Mouse (Mus musculus) liver, embryonic 15.5 days (tissue): Measurements from ENCODE around the gene Rps6kc1. TPM values are rescaled to one million over a fixed set of nuclear protein-coding genes. Genes with fewer than 3 reads are reported as not detected.

Source experiments
- ATAC-seq: fragments of 200-750 bp; cut with Nextera tagmentation; 2 replicates; pipeline ENCODE4 v1.8.0; 2017; ENCODE audit warnings: moderate number of reproducible peaks, mild to moderate bottlenecking, moderate library complexity; ENCODE audit not compliant: insufficient read depth
- H3K27ac ChIP-seq: fragments of 300-500 bp; sonication (generic); replicated peaks from 2 replicates; pipeline ENCODE4 v1.5.1; 2015; ENCODE audit warnings: mild to moderate bottlenecking, inconsistent platforms
- H3K27me3 ChIP-seq: fragments of 300-500 bp; sonication (generic); 2 replicates; pipeline ENCODE4 v1.6.1; 2015; ENCODE audit warnings: mild to moderate bottlenecking, inconsistent platforms
- H3K36me3 ChIP-seq: fragments of 300-500 bp; sonication (generic); replicated peaks from 2 replicates; pipeline ENCODE4 v1.6.1; 2015; ENCODE audit warnings: moderate library complexity, mild to moderate bottlenecking, inconsistent platforms
- H3K4me1 ChIP-seq: fragments of 300-500 bp; sonication (generic); replicated peaks from 2 replicates; pipeline ENCODE4 v1.6.1; 2015; ENCODE audit warnings: inconsistent platforms
- H3K4me2 ChIP-seq: fragments of 300-500 bp; sonication (generic); 2 replicates; pipeline ENCODE4 v1.6.1; 2015; ENCODE audit warnings: moderate library complexity, mild to moderate bottlenecking, inconsistent platforms
- H3K4me3 ChIP-seq: fragments of 300-500 bp; sonication (generic); replicated peaks from 2 replicates; pipeline ENCODE4 v1.5.1; 2015; ENCODE audit warnings: mild to moderate bottlenecking, inconsistent platforms
- H3K9ac ChIP-seq: fragments of 300-500 bp; sonication (generic); 2 replicates; pipeline ENCODE4 v1.6.1; 2015; ENCODE audit warnings: moderate library complexity, mild to moderate bottlenecking, inconsistent platforms
- H3K9me3 ChIP-seq: fragments of 300-500 bp; sonication (generic); replicated peaks from 2 replicates; pipeline ENCODE4 v1.6.1; 2016; ENCODE audit warnings: inconsistent platforms
- WGBS: fragments of 180-500 bp; shearing (Covaris S2); methylation state at CpG from one replicate; pipeline ENCODE4 v1.1.7; 2015; ENCODE audit warnings: mixed read lengths; ENCODE audit not compliant: insufficient replicate concordance; 5-methylcytosine and 5-hydroxymethylcytosine counted together
- polyA plus RNA-seq: library from polyadenylated mRNA; unstranded; fragments of >200 nt; fragmentation: Nextera tagmentation; extraction: Ambion mirVana; gene quantifications from 2 replicates; pipeline ENCODE4 v1.2.1, GENCODE M21; 2015

Rps6kc1 gene
- polyA plus RNA-seq, 1 experiment from 2014 or later, result 3.5 TPM

DNA sequence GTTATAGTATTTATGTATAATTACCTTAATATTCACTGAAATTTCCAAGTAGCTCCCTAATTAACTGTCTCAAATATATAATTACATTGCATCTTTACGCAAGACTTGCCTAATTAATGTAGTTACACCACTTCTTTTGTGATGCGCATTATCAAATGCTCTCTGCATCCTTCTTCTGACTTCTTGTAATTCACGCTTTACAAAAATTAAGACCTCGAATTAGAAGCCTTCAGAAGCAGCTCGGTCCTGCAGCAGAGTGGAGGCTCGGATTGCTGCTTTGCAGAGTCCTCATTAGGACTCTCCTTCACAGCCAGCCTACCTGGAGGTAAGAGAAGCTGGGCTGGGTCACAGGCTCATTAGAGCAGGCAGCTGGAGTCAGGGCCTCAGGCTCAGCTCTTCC is 197.7 kb downstream of the Rps6kc1 start:
- Histone ChIP-seq H3K4me3 (no peak overlapping the region), H3K4me2 (no peak overlapping the region), H3K9ac (no peak overlapping the region), H3K4me1 (no peaks in the 10 kb centered on the region), H3K9me3 (no peaks in the 10 kb centered on the region), H3K27ac (no peak overlapping the region), H3K27me3 (no peaks in the 10 kb centered on the region), H3K36me3 (no peaks in the 10 kb centered on the region)
- no peak for ATAC-seq
- 62% methylated on average over 6 of the region's 6 CpGs for WGBS

DNA sequence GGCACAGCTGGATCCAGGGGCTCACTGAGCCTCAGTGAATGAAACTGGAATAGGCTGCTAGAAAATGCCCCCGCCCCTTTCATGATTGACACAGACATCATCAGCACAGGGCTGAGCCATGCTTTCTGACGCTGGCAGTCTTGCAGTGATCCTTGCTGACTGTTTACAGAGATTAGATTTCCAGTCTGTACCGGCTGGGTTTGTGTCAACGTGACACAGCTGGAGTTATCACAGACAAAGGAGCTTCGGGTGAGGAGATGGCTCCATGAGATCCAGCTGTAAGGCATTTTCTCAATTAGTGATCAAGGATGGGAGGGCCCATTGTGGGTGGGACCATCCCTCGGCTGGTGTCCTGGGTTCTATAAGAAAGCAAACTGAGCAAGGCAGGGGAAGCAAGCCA is 214.0 kb downstream of the Rps6kc1 start:
- Histone ChIP-seq H3K27ac (no peak overlapping the region), H3K4me2 (no peak overlapping the region), H3K36me3 (no peaks in the 10 kb centered on the region), H3K4me3 (no peak overlapping the region), H3K4me1 (no peaks in the 10 kb centered on the region), H3K9ac (no peak overlapping the region), H3K27me3 (no peaks in the 10 kb centered on the region), H3K9me3 (no peaks in the 10 kb centered on the region)
- ATAC-seq, result no peak
- 33% methylated on average over 6 of the region's 6 CpGs for WGBS

DNA sequence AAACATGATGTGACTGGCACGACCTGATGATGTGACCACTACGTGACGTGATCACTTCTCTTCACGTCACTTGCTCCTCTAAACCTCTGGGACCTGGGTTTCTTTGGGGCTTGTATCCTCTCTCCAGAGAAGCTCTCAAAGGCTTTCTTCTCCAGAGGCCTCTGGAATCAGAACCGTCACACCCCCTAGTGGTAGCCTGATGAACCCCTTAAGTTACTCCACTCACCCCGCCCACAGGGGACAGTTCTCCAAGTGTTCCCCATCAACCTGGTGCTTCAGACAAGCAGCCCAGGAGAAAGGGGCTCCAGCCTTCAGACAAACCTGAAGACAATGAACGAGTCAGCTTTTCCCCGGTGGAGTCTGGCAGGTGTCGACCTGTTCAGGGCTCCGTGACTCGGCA is 216.0 kb downstream of the Rps6kc1 start:
- Histone ChIP-seq H3K27me3 (no peaks in the 10 kb centered on the region), H3K9me3 (no peaks in the 10 kb centered on the region), H3K4me2 (no peak overlapping the region), H3K27ac (no peak overlapping the region), H3K36me3 (no peaks in the 10 kb centered on the region), H3K4me1 (no peaks in the 10 kb centered on the region), H3K9ac (no peak overlapping the region), H3K4me3 (no peak overlapping the region)
- ATAC-seq, result no peak
- 58% methylated on average over 11 of the region's 11 CpGs for WGBS

DNA sequence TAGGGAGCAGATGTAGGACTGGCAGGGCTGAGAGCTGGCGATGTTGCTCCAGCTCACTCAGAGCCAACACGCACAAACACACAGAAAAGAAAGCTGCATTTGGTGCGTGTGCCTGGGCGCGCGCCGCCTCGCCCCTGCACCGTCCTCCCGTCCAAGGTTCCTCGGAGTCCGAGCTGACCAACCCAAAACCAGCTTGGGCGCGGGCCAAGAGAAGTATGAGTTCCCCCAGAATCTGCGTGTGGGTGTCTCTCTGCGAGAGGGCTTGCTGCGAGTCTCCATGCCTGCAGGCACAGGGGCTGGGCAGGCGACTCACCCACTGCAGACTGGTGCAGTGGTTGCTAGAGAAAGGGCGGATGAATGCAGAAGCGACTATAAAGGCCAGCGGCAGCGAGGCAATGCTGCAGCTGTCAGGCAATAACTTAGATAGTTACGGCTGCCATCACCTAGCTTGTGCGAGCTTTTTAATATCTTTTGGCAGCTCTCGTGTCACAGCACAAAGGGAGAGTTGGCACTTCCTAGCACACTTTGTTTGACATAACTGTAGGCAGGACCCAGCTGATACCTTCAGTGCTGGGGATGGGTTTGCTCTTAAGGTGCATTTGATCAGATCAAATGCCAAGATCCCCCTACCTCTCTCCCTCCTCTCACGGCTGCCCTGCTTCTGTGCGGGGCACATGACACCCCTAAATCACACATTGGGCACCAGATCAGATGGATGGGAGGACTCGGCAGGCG is 220.9 kb downstream of the Rps6kc1 start:
- H3K27ac ChIP-seq, result no peak overlapping the region
- H3K4me2 ChIP-seq, result no peak overlapping the region
- no peak overlapping the region for H3K4me3 ChIP-seq
- no peak overlapping the region for H3K9ac ChIP-seq
- H3K9me3 ChIP-seq, result no peaks in the 10 kb centered on the region
- no peaks in the 10 kb centered on the region for H3K4me1 ChIP-seq
- no peaks in the 10 kb centered on the region for H3K36me3 ChIP-seq
- no peaks in the 10 kb centered on the region for H3K27me3 ChIP-seq
- ATAC-seq, result no peak
- 72% methylated on average over 29 of the region's 29 CpGs for WGBS

DNA sequence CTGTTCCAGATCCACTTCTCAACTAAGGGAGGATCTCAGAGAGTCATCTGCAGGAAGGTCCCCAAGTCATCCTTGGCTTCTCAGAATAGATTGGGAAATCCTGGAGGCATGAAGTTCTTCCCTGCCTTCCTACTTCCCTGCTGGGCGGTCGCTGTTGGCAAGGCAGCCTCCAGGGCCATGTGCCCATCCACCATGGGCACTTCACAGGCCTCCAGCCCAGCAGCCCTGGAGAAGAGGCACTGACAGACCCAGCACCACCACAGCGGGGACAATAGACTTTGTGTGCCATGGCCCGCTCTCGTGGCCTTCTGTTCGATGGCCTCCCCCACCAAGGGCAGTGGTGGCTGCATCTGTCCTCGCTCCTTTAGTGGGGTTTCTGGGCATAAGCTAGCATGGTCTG is 228.5 kb downstream of the Rps6kc1 start:
- Histone ChIP-seq H3K4me3 (no peak overlapping the region), H3K4me1 (no peaks in the 10 kb centered on the region), H3K36me3 (no peaks in the 10 kb centered on the region), H3K4me2 (no peak overlapping the region), H3K9ac (no peak overlapping the region), H3K9me3 (no peaks in the 10 kb centered on the region), H3K27me3 (no peaks in the 10 kb centered on the region), H3K27ac (no peak overlapping the region)
- 74% methylated on average over 7 of the region's 7 CpGs for WGBS
- ATAC-seq, result no peak

DNA sequence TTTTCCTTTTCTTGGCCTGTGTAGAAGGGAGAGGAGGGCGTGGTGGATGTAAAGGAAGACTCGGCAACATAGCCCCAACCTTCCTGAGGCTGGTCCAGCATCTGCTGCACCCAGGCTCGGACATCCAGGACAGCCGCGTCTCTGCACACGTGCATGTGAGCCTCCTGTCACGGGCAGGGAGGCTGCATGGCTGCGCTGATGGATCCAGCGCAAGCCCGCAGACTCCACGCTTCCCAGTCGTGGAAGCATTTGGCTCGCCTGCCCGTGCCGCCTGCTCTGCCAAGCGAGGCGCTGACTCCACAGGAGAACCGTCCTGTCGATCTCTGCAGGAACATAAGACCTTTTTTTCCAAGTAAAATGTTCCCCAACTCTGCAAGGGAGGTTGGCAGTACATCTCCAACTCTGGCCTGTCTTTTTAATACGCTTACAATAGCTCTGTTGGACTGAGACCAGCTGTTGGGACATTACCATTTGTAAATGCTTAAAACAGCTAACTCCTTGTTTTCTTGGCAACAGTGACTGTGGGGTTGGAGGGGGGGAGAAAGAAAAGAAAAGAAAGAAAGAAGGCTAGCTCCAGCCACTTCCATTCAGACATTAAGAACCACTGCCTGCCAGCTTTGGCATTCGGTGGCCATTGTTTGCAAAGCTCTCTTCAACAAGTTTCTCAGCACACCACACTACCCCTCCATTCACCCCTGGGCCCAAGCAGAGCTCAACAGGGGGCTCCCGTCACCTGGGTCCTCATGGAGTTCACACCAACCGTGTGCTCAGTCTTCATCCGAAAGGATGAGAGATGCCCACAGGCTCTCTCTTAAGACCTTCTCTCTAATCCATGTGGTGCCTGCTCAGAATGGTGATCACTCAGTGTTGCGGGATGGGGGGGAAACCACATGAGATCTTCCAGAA is 229.3 kb downstream of the Rps6kc1 start:
- no peak overlapping the region for H3K4me3 ChIP-seq
- H3K27ac ChIP-seq, result no peak overlapping the region
- WGBS, result 61% methylated on average over 25 of the region's 25 CpGs
- no peaks in the 10 kb centered on the region for H3K36me3 ChIP-seq
- H3K4me2 ChIP-seq, result no peak overlapping the region
- no peaks in the 10 kb centered on the region for H3K9me3 ChIP-seq
- H3K4me1 ChIP-seq, result no peaks in the 10 kb centered on the region
- no peak overlapping the region for H3K9ac ChIP-seq
- no peaks in the 10 kb centered on the region for H3K27me3 ChIP-seq
- no peak for ATAC-seq

DNA sequence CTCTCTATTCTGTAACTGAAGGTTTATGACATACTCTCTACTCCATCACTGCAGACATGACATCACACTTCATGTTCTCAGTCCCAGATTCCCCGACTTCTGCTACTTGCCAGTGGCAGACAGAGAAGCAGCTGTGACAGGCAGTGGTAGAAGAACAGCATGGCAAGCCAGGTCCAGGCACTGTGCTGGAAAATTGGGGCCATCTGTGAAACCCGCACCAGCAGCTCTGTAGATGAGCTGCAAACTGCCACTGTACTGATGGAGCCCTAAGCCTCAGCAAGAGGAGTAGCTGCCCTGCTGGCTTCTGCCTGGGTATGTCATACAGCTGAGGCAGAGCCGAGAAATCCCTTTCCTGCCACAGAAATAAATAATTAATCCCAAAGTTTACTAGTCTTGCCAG is 236.1 kb downstream of the Rps6kc1 start:
- Histone ChIP-seq H3K9ac (no peak overlapping the region), H3K27ac (no peak overlapping the region), H3K9me3 (no peaks in the 10 kb centered on the region), H3K36me3 (no peaks in the 10 kb centered on the region), H3K4me3 (no peak overlapping the region), H3K4me2 (no peak overlapping the region), H3K27me3 (no peaks in the 10 kb centered on the region), H3K4me1 (no peaks in the 10 kb centered on the region)
- 59% methylated on average over 3 of the region's 3 CpGs for WGBS
- ATAC-seq, result no peak

DNA sequence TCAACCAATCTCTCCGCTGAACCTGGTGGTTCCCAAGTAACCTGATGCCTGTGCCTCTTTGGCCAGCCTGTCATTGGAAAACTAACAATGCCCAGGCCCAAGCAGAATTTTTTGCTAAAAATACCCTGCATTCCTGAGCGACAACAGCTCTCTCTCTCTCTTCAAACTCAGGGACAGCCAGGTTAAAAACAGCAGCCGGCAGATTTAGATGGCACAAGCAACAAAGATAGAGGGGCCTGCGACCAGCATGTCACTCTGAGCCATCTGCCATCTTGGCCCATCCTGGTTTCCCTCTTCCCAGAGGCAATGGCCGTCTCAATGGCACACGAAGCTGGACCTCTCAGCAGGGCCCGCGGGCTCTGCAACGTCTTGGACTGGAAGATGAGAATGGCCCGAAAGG is 242.5 kb downstream of the Rps6kc1 start:
- Histone ChIP-seq H3K4me3 (no peak overlapping the region), H3K9ac (no peak overlapping the region), H3K4me1 (no peaks in the 10 kb centered on the region), H3K36me3 (no peaks in the 10 kb centered on the region), H3K27ac (no peak overlapping the region), H3K27me3 (no peaks in the 10 kb centered on the region), H3K9me3 (no peaks in the 10 kb centered on the region), H3K4me2 (no peak overlapping the region)
- no peak for ATAC-seq
- WGBS, result 71% methylated on average over 10 of the region's 10 CpGs

DNA sequence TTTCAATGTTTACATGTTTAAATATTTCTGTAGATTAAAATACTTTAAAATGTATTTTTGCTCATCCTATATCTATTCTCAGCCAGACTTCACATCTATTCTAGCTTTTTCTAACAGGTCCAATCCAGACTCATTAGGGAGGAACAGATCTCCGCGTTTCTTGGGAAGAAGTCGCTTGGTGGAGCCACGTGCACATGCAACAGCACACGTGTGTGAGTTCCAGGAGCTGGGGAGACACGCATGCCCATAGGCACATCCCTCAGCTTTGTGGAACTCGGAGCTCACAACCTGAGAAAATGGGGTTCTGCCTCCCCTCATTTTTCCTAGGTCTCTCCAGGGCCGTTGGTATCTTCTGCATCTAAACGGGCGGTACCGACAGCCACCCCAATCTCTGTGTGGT is 243.7 kb downstream of the Rps6kc1 start:
- Histone ChIP-seq H3K9me3 (no peaks in the 10 kb centered on the region), H3K9ac (no peak overlapping the region), H3K27me3 (no peaks in the 10 kb centered on the region), H3K4me3 (no peak overlapping the region), H3K36me3 (no peaks in the 10 kb centered on the region), H3K27ac (no peak overlapping the region), H3K4me2 (no peak overlapping the region), H3K4me1 (no peaks in the 10 kb centered on the region)
- WGBS, result 76% methylated on average over 11 of the region's 11 CpGs
- ATAC-seq, result no peak

DNA sequence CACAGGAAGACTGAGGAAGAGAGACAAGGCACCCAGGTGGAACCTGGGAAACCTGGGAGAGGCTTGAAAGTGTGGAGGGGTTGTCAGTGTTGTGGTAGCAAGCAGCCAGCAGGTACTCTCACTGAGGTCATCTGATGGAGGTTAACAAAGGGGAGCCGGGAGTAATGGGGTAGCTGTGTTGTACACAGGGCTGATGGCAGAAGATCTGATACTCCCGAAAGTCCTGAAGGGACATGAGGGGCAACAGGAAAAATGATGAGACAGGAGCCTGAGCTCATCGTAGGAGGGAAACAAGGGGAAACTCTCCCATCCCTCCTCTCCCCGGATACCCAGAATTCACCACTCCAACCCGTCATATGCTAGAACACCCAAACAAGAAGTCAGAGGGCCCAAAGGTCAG is 244.2 kb downstream of the Rps6kc1 start:
- H3K27ac ChIP-seq, result no peak overlapping the region
- WGBS, result 58% methylated on average over 5 of the region's 5 CpGs
- no peak for ATAC-seq
- H3K4me1 ChIP-seq, result no peaks in the 10 kb centered on the region
- H3K4me2 ChIP-seq, result no peak overlapping the region
- no peaks in the 10 kb centered on the region for H3K27me3 ChIP-seq
- H3K36me3 ChIP-seq, result no peaks in the 10 kb centered on the region
- H3K9ac ChIP-seq, result no peak overlapping the region
- H3K4me3 ChIP-seq, result no peak overlapping the region
- no peaks in the 10 kb centered on the region for H3K9me3 ChIP-seq

DNA sequence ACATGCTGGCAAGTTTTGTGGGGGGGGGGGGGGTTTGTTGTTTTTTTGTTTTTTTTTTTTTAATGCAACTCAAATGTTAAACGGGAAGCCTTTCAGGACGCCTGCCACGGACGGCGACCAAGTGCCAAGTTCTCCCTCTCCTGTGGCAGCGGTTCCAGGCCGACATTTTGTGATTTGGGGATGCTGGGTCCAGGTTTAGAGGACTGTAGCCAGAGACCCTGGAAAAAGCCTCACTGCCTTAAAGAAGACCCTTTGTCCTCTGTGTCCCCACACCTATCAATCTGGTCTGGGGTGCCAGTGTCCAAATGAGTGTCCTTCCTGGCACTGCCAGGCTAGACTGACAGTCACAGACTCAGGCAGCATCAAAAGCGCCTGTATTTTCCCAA is 246.1 kb downstream of the Rps6kc1 start:
- no peak overlapping the region for H3K27ac ChIP-seq
- WGBS, result 72% methylated on average over 8 of the region's 8 CpGs

More for the DNA sequence above, 246.1 kb downstream of the Rps6kc1 start:
- no peaks in the 10 kb centered on the region for H3K27me3 ChIP-seq
- no peaks in the 10 kb centered on the region for H3K4me1 ChIP-seq
- H3K4me2 ChIP-seq, result no peak overlapping the region
- H3K36me3 ChIP-seq, result no peaks in the 10 kb centered on the region
- ATAC-seq, result no peak
- no peaks in the 10 kb centered on the region for H3K9me3 ChIP-seq
- H3K4me3 ChIP-seq, result no peak overlapping the region
- H3K9ac ChIP-seq, result no peak overlapping the region
